Mouse (Mus musculus) 416B (cell line): ENCODE data around the gene Zfp658.

Experiments used
- DNase-seq: peaks from one replicate; pipeline ENCODE4 v3.0.0; 2011; ENCODE audit warnings: low read depth

Gene Zfp658

DNA sequence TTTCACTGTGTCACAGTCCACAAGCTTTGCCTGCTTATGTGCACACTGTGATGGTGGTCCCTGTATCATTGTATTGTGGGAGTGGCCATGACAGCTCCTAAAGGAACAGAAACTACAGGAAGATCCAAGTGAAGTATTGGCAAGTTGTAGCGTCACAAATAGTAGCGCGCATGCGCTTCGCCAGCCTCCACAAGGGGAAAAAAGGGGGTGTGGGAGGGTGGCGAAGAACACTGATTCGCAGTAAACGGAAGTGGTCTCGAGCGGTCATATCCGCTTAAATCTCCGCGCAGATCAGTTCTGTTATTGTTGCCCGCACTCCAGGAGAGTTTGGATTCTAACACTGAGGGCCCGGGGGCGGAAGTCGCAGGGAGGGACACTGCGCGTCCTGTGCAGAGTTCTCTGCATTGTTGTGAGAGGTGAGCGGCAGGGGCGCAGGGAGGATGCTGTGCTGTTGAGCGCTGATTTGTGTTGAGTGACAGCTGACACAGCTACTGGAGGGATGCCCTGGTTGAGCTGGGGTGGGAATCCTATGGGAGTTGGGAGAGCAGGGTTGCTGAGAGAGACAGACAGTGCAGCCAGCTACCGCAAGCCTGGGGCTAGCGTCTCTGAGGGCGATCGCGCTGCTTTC lies at the start of gene Zfp658:
Gene Zfp658, plus strand, starts transcription at position 251 of the 628 bp plus-strand sequence.
- peak; percentile 79 for DNase-seq

GRCm38 (mm10) chr7:43512519-43512918 lies 49.5 kb upstream of the Zfp658 start:
- no peak for DNase-seq

DNA sequence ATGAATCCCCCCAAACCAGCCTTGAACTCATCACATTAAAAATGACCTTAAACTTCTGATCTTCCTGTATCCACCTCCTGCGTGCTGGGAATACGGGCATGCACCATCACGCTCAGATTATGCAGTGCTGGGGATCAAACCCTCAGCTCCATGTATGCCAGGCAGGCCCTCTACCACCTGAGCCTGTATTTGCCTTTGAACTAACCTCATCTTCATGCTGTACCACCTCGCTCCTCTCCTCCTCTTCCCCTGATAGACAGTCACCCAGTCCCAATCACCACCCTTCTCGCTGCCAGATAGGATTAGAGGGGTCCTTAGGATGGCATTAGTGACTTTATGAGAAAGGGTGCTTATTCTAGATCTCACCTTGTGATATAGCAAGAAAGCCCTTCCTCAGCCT lies 47.0 kb upstream of the Zfp658 start:
- DNase-seq = no peak

- no peak for DNase-seq
Measured at GRCm38 (mm10) chr7:43518341-43518740, 43.7 kb upstream of the Zfp658 start.

DNA sequence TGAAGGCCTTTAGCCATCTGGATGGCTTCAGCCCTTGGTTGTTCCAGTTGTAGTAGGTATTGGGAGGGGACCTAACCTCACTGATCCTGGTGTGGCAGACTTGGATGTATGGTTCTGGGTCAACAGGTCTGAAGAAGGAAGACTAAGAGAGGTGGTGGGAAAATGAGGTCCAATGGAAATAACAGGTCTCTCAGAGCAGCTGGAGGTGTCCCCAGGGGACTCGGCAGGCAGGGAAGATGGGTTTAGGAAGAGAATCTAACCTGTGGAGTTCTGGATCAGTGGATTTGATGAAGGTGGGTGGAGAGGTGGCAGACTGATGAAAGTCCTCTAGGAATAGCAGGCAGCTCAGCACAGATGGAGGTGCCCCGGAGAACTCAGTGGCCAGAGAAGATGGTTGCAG lies 39.3 kb upstream of the Zfp658 start:
- no peak for DNase-seq

GRCm38 (mm10) chr7:43525313-43525712 lies 36.7 kb upstream of the Zfp658 start:
- peak; percentile 60 for DNase-seq

DNA sequence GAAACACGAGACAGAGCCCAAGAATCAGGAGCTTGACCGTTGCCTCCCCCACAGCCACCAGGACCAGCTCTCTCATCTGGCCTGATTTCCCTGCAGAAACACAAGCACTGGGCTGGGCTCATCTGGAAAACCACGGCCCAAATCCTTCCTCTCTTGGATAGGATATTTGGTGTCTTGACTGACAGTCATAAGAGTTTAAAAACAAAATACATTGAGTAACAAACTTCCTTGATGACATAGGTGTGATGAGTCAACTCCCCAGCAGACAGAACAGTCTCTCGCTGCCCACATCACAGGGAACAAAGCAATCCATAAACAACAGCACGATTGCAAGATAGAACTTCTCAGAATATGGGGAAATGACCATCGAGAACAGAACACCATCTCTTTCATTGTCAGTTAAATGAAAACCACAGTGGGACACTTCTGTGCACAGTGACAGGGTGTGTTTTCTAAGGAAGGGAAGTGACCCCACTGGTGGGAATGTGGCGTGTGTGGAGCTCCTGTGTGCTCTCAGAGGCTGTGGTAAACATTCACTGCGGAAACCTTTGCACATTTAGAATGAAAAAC lies 31.8 kb upstream of the Zfp658 start:
- peak; percentile 78 for DNase-seq

DNA sequence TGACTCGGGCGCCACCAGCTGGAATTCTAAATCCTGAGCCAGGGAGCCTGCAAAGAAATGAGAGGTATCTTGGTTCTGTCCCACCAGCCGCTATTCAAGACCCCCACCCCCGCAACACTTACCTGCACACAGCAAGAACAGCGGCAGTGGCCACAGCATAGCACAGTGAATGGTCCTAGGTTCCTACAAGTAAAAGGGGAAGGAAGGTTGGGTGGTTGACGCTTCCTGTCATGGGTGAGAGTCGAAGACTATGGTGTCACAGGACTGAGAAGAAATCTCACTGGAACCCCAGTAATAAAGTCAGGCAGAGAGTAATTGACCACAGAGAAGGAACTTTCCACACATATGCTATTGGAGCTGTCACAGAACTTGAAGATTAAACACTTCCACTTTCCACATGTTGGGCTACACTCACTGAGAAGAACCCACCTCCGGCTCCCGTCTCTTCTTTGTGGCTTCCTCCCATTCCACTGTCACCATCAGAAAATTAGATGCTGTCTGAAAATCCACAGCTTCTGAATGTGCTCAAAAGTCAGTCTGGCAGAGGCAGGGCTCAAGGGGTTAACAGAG lies 29.0 kb upstream of the Zfp658 start:
- peak; percentile 71 for DNase-seq

DNA sequence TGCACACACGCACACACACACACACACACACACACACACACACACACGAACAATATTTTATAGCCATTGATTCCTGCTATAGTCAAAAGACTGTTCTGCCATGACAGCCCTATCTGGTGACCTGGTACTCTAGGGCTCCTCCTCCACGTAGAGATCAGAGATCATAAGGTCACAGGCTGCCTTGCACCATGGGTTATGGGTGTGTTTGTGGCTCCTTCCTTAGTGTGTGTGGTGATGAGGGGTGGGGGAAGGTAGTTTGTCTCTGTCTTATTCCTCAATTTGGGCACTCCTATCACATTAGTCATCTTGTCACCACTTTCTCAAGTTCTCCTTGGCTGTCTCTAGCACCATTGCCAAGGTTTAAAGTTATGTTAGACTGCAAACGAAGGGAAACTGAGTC lies 23.5 kb upstream of the Zfp658 start:
- peak; percentile 13 for DNase-seq

- DNase-seq = peak; percentile 60
Measured at GRCm38 (mm10) chr7:43544225-43544977, 17.7 kb upstream of the Zfp658 start, which contains the start of gene Cd33. Gene Cd33 (minus strand): TSS chr7:43544428.

GRCm38 (mm10) chr7:43545656-43546545 lies 16.2 kb upstream of the Zfp658 start:
- DNase-seq = peak; percentile 85

DNA sequence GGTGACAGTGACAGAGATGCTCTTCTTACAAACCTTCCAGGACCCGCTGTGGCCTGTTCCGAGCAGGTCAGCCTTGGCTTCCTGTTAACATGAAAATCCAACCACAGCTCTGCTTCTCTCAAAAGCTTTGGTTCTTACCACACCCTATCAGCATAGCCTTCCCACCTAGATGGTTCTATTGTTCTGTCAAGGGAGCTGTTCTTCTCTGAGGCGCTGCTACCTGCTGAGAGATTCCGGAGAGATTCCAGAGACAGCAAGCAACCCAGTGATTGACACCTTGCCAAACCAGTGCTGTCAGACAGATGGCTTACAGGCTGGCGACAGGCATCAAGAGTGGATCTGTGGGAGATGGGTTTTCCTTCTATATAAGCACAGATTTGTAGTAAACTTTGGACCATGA lies 14.4 kb upstream of the Zfp658 start:
- no peak for DNase-seq

- DNase-seq = no peak
Measured at GRCm38 (mm10) chr7:43548206-43548605, 13.8 kb upstream of the Zfp658 start.

DNA sequence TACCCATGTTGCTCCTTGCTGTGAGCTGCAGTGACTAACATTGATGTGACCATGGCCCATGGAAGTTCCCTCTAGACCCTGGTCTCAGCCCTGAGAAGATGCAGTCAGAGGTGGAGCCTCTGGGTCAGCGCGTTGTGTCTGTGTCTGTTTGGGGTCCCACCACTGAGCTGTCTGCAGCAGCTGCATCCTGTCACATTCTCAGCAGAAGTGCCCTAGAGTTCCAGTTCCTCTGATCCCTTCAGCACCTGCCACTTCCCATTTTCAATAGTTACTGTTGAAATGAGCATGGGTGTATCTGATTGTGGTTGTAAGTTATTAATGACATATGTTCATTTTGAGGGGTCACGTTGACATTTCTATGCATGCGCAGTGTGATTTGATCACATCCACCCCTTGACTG lies 8.9 kb upstream of the Zfp658 start:
- peak; percentile 38 for DNase-seq

DNA sequence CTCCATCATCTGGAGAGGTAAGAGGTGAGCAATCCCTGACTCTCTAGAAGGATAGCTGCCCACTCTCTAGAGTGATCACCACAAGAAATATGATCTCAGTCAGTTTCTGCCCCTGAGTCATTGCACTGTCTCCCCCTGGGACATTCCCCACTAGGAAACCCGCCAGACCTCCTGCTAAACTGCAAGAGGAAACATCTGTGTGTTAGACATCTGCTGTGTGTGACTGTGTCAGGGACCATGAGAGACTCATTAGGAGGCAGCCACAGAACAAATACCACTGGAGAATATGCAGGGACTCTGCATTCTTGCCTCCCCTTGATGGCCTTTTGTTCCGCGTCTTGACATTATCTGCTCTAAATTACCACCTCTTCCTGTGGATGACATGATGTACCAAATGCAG lies 7.5 kb upstream of the Zfp658 start:
- peak; percentile 92 for DNase-seq

DNA sequence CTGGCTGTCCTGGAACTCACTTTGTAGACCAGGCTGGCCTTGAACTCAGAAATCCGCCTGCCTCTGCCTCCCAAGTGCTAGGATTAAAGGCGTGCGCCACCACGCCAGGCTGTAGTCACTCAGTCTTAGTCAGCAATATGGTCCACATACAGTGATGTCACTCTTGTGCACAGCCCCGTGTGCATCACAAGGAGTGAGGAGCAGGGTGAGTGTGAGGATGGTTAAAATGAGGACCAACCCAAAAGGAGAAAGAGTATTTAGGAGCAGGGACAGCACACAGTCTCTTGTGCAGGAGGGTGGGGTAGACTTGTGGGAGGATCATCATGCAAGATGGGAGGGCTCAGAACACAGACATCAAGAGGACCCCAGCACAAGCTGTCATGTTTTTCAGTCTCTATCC lies 6.7 kb upstream of the Zfp658 start:
- DNase-seq = no peak

- DNase-seq = no peak
Measured at GRCm38 (mm10) chr7:43556901-43557300, 5.2 kb upstream of the Zfp658 start.

DNA sequence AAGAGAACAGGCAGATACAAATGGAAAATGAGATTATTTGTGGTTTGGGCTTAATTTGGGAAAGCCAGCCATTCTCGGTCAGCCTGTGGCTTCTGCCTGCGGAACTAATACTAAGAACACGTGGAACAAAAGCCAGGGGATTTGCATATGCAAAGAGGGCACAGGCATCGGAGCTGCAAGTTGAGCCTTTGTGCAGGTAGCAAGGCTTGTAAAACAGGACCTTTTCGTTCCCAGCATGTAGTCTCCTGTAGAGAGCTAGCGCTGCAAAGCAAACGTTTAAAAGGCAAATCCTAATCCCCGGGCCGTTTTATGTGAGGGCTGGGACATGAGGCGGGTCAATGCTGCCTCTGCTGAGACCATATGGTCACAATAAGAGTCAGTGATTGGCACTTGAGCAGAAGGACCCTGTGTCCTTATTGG lies 605 bp downstream of the Zfp658 start:
- peak; percentile 16 for DNase-seq

- DNase-seq = no peak
Measured at GRCm38 (mm10) chr7:43563300-43563699, 1.2 kb downstream of the Zfp658 start.

GRCm38 (mm10) chr7:43571216-43571615 lies 9.2 kb downstream of the Zfp658 start:
- peak; percentile 51 for DNase-seq

DNA sequence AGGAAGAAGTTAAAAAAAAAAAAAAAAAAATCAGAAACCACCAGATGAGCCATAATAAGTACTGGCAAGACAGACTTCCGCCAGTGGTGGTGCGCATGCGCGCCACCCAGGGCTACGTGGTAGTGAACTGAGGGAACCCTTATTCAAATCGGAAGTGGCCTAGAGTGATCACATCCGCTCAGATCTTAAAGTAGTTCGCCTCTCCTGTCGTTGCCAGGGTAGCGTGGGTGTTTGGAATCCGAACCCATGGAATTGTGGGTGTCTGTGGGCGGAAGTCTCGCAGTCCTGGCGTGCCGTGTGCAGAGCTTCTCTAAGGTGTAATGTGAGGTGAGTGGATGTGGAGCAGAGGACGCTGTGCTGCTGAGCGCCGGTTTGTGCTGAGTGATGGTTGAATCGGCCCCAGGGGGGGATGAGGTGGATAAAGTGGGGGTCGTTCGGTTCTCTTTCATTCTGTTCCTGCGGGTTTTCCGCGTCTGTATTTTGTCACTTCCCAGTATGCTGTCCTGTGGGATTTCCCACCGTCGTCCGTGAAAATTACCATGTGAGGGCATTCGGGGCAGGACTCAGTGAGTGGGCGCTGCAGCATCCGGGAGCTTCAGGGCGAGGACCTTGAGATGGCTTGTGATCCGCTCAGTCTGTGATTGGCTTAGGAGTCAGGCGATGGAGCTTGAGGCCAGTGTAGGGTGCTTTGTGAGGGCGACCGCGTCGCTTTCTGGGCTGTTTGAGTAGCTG lies 17.6 kb downstream of the Zfp658 start, which contains the start of gene Zfp719:
Gene Zfp719, plus strand, starts transcription at position 171 of the 732 bp plus-strand sequence.
- peak; percentile 98 for DNase-seq
